Comparison of ENCODE assay signal across 13 mouse cellular contexts in genomic region chr7:73377307-73377706, GRCm38 (mm10). TPM values are rescaled to one million over a fixed set of nuclear protein-coding genes. Genes with fewer than 3 reads are reported as not detected.
A peak's percentile ranks its signal among the peaks of the same experiment; 100 is the strongest.
DNase-seq lines count a peak whose midpoint lies in the region; ATAC-seq and TF ChIP-seq lines count a peak whose summit lies in the region.
"Had no signal": no experiment of that assay in that cellular context is flagged by ENCODE, and none has a peak within 500 bp of the region (broad histone marks: within the 10 kb centered on the region; RNA-seq: fewer than 3 reads in every experiment).

No protein-coding gene starts in this region.

- H3K36me3 ChIP-seq in embryonic facial prominence, embryonic 13.5 days = no peaks in the 10 kb centered on the region
- no peaks in the 10 kb centered on the region for H3K36me3 ChIP-seq in hindbrain, postnatal 0 days (ENCODE audit: insufficient read depth, low read length)
- no peaks in the 10 kb centered on the region for H3K36me3 ChIP-seq in midbrain, postnatal 0 days (ENCODE audit: insufficient read depth, low read length)
- H3K36me3 ChIP-seq in kidney, adult 2 months (ENCODE audit: control insufficient read depth, insufficient read depth, low read length) = no peaks in the 10 kb centered on the region

- H3K27me3 ChIP-seq in embryonic facial prominence, embryonic 13.5 days = peaks cover 82% of the 10 kb centered on the region
- no peaks in the 10 kb centered on the region for H3K27me3 ChIP-seq in hindbrain, postnatal 0 days (ENCODE audit: insufficient read depth, low read length)
- no peaks in the 10 kb centered on the region for H3K27me3 ChIP-seq in midbrain, postnatal 0 days (ENCODE audit: insufficient read depth, low read length)
- H3K27me3 ChIP-seq in kidney, adult 2 months (replicated peaks; ENCODE audit: control insufficient read depth, insufficient read depth, low read length) = no peaks in the 10 kb centered on the region; the same call in none of the 2 replicates

- peak overlapping the region; percentile 100 for H3K4me2 ChIP-seq in embryonic facial prominence, embryonic 13.5 days
- H3K4me2 ChIP-seq in hindbrain, postnatal 0 days (ENCODE audit: low read depth, low read length) = peak overlapping the region; percentile 91
- H3K4me2 ChIP-seq in midbrain, postnatal 0 days (ENCODE audit: low read depth, low read length, poor library complexity, severe bottlenecking) = peak overlapping the region; percentile 95
- H3K4me2 ChIP-seq: liver, embryonic 11.5 days had no signal

- peak overlapping the region; percentile 1; the same call in 1 of the 2 replicates for H3K9ac ChIP-seq in embryonic facial prominence, embryonic 13.5 days
- peak overlapping the region; percentile 88 for H3K9ac ChIP-seq in hindbrain, postnatal 0 days (replicated peaks; ENCODE audit: low read length)
- H3K9ac ChIP-seq in midbrain, postnatal 0 days (replicated peaks; ENCODE audit: low read length, poor library complexity, severe bottlenecking) = peak overlapping the region; percentile 74

- H3K27ac ChIP-seq in embryonic facial prominence, embryonic 13.5 days = no peak overlapping the region
- H3K27ac ChIP-seq in hindbrain, postnatal 0 days = peak overlapping the region; percentile 96
- peak overlapping the region; percentile 93 for H3K27ac ChIP-seq in midbrain, postnatal 0 days (ENCODE audit: low read depth, low read length)
- no peak overlapping the region for H3K27ac ChIP-seq in kidney, adult 2 months (ENCODE audit: insufficient read depth, low read depth, low read length)
- H3K27ac ChIP-seq: kidney, postnatal 0 days had no signal

- DNase-seq in layer of hippocampus, adult 11-12 months (ENCODE audit: low spot score) = peak; percentile 27
- no peak for DNase-seq in layer of hippocampus, adult 9-11 months
- peak; percentile 57 for DNase-seq in hindbrain, postnatal 0 days (ENCODE audit: low spot score)
- peak; percentile 51 for DNase-seq in midbrain, postnatal 0 days (ENCODE audit: low spot score)
- no peak for DNase-seq in kidney, adult 2 months
- no peak for DNase-seq in lung, adult 18-20 months
- no peak for DNase-seq in heart, adult 8-10 months (ENCODE audit: low spot score)

- WGBS in embryonic facial prominence, embryonic 13.5 days = 52% methylated on average over 12 of the region's 12 CpGs
- 21% methylated on average over 12 of the region's 12 CpGs for WGBS in hindbrain, postnatal 0 days
- 7% methylated on average over 12 of the region's 12 CpGs for WGBS in midbrain, postnatal 0 days
- 68% methylated on average over 12 of the region's 12 CpGs for WGBS in kidney, adult 2 months

- no peak for ATAC-seq in embryonic facial prominence, embryonic 13.5 days (ENCODE audit: insufficient number of reproducible peaks, insufficient read depth, low FRiP score, low TSS enrichment, low read depth)
- ATAC-seq in hindbrain, postnatal 0 days = no peak
- ATAC-seq in midbrain, postnatal 0 days (ENCODE audit: low FRiP score) = no peak
- ATAC-seq: activated CD4-positive, CD25-positive, alpha-beta regulatory T cell, adult 4 months had no signal

- no peak; the same call in 1 of the 2 replicates for TF ChIP-seq CTCF in hindbrain, postnatal 0 days (IDR thresholded peaks at IDR 0.05; ENCODE audit: low read depth)
- no peak for TF ChIP-seq CTCF in midbrain, postnatal 0 days (IDR thresholded peaks at IDR 0.05)
- no peak for TF ChIP-seq CTCF in kidney, adult 2 months (conservative IDR thresholded peaks at IDR 0.05; ENCODE audit: insufficient read depth, insufficient read length, low read depth, low read length)

- H3K9me3 ChIP-seq in embryonic facial prominence, embryonic 13.5 days = no peaks in the 10 kb centered on the region
- no peaks in the 10 kb centered on the region for H3K9me3 ChIP-seq in hindbrain, postnatal 0 days (ENCODE audit: low read length)
- H3K9me3 ChIP-seq in midbrain, postnatal 0 days (ENCODE audit: low read length) = no peaks in the 10 kb centered on the region

- peaks cover 33% of the 10 kb centered on the region for H3K4me1 ChIP-seq in embryonic facial prominence, embryonic 13.5 days
- no peaks in the 10 kb centered on the region for H3K4me1 ChIP-seq in hindbrain, postnatal 0 days (ENCODE audit: insufficient read depth, low read length)
- peaks cover 10% of the 10 kb centered on the region; the same call in 1 of the 2 replicates for H3K4me1 ChIP-seq in midbrain, postnatal 0 days (ENCODE audit: insufficient read depth, low read length)
- H3K4me1 ChIP-seq in kidney, adult 2 months (ENCODE audit: control insufficient read depth, insufficient read depth, low read length) = no peaks in the 10 kb centered on the region

- no peak for TF ChIP-seq POLR2A in kidney, adult 2 months (IDR thresholded peaks at IDR 0.05; ENCODE audit: low read depth, low read length)

- H3K4me3 ChIP-seq in embryonic facial prominence, embryonic 13.5 days = peak overlapping the region; percentile 66
- H3K4me3 ChIP-seq in hindbrain, postnatal 0 days (ENCODE audit: low read length) = peak overlapping the region; percentile 86
- H3K4me3 ChIP-seq in midbrain, postnatal 0 days (ENCODE audit: low read depth, low read length) = peak overlapping the region; percentile 71
- H3K4me3 ChIP-seq in kidney, adult 2 months (ENCODE audit: insufficient read depth, low read depth, low read length) = no peak overlapping the region

RNA-seq across cellular contexts. Expression of gene Rgma, which starts 2.0 kb away (rescaled TPM):
- 21.8 and 23.6 TPM in 2 replicates for polyA plus RNA-seq in embryonic facial prominence, embryonic 13.5 days (2015; fragmentation: Nextera tagmentation; extraction: Ambion mirVana)
- 139 and 147 TPM in 2 replicates for total RNA-seq in hindbrain, postnatal 0 days (2014; rRNA removed)
- 33.7 and 36.5 TPM in 2 replicates for polyA plus RNA-seq in hindbrain, postnatal 0 days (2015; fragmentation: Nextera tagmentation; extraction: Ambion mirVana)
- total RNA-seq in midbrain, postnatal 0 days (2014; rRNA removed) = 129 and 160 TPM in 2 replicates
- 42.7 and 42.9 TPM in 2 replicates for polyA plus RNA-seq in midbrain, postnatal 0 days (2015; fragmentation: Nextera tagmentation; extraction: Ambion mirVana)
- 7.2 and 8.7 TPM in 2 replicates for polyA plus RNA-seq in kidney, adult 2 months (2012; rRNA removed)
- total RNA-seq in heart, adult 8-10 months (2022) = 10 to 100 TPM; 52.3 to 84.3 (median 65.6) TPM
- total RNA-seq: common myeloid progenitor, adult 5-6 weeks; neutrophil, adult 5-6 weeks had no signal
- polyA plus RNA-seq: activated CD4-positive, CD25-positive, alpha-beta regulatory T cell, adult 4 months had no signal

Comparison
In these comparisons a context has a peak if more than half of its experiments do, and no peak if none do; other contexts are left out.
1. DNase-seq: peak in layer of hippocampus, adult 11-12 months (single experiment), hindbrain, postnatal 0 days (single experiment) and midbrain, postnatal 0 days (single experiment); none in layer of hippocampus, adult 9-11 months (single experiment), kidney, adult 2 months (single experiment), lung, adult 18-20 months (0 of 2) and heart, adult 8-10 months (single experiment).
2. H3K27ac ChIP-seq: peak in hindbrain, postnatal 0 days (single experiment) and midbrain, postnatal 0 days (single experiment); none in embryonic facial prominence, embryonic 13.5 days (single experiment) and kidney, adult 2 months (single experiment).
3. H3K9ac ChIP-seq: peak in every context shown above with its lines; median percentile 88 in hindbrain, postnatal 0 days; 74 in midbrain, postnatal 0 days; 1 in embryonic facial prominence, embryonic 13.5 days.
4. Peak in every context shown above with its lines, with median percentiles within 50 percentile points of each other: H3K4me2 ChIP-seq.